7 mouse cellular contexts compared by ENCODE assay signal in genomic region chr9:72763050-72763718, GRCm38 (mm10). TPM values are rescaled to one million over a fixed set of nuclear protein-coding genes. Genes with fewer than 3 reads are reported as not detected.
A peak's percentile ranks its signal among the peaks of the same experiment; 100 is the strongest.
DNase-seq lines count a peak whose midpoint lies in the region; ATAC-seq lines count a peak whose summit lies in the region.

No protein-coding gene starts in this region.

- no peaks in the 10 kb centered on the region for H3K9me3 ChIP-seq in limb, embryonic 11.5 days (ENCODE audit: control insufficient read depth, low read length)
- no peaks in the 10 kb centered on the region for H3K9me3 ChIP-seq in stomach, embryonic 15.5 days

- H3K9ac ChIP-seq in limb, embryonic 11.5 days (ENCODE audit: low read length), result no peak overlapping the region
- no peak overlapping the region for H3K9ac ChIP-seq in stomach, embryonic 15.5 days

- H3K4me3 ChIP-seq in limb, embryonic 11.5 days (ENCODE audit: low read depth, low read length), result no peak overlapping the region
- no peak overlapping the region for H3K4me3 ChIP-seq in stomach, embryonic 15.5 days (replicated peaks)

- H3K27ac ChIP-seq in limb, embryonic 11.5 days (replicated peaks; ENCODE audit: low read depth, low read length), result no peak overlapping the region
- H3K27ac ChIP-seq in stomach, embryonic 15.5 days, result peak overlapping the region; percentile 4; the same call in 1 of the 2 replicates

- H3K4me1 ChIP-seq in limb, embryonic 11.5 days (ENCODE audit: control insufficient read depth, insufficient read depth, low read length), result peaks cover 16% of the 10 kb centered on the region
- H3K4me1 ChIP-seq in stomach, embryonic 15.5 days, result peaks cover 4% of the 10 kb centered on the region; the same call in 1 of the 2 replicates

- peak; percentile 28 for DNase-seq in testis, postnatal 14 days (ENCODE audit: low spot score)
- no peak for DNase-seq in testis, postnatal 10 days (ENCODE audit: low spot score)
- DNase-seq in heart, adult 9 months (ENCODE audit: low spot score in 2 of 2), result peak; percentile 38 to 62
- peak; percentile 73 for DNase-seq in limb, embryonic 11.5 days (ENCODE audit: low spot score)
- DNase-seq in cerebellum, adult 9-11 months, result no peak

- peak; percentile 60 for ATAC-seq in limb, embryonic 11.5 days (ENCODE audit: insufficient number of reproducible peaks, low FRiP score, low TSS enrichment, low read depth)
- peak; percentile 65 for ATAC-seq in stomach, embryonic 15.5 days (ENCODE audit: insufficient read depth, low FRiP score, low read depth)
- no peak for ATAC-seq in erythroblast, adult 5-6 weeks (replicated peaks; ENCODE audit: low FRiP score, poor library complexity, severe bottlenecking)

- no peak overlapping the region for H3K4me2 ChIP-seq in limb, embryonic 11.5 days (ENCODE audit: low read depth, severe bottlenecking)
- H3K4me2 ChIP-seq in stomach, embryonic 15.5 days, result no peak overlapping the region

- H3K27me3 ChIP-seq in limb, embryonic 11.5 days (ENCODE audit: control insufficient read depth, insufficient read depth, low read length), result no peaks in the 10 kb centered on the region
- no peaks in the 10 kb centered on the region for H3K27me3 ChIP-seq in stomach, embryonic 15.5 days (replicated peaks)

- 4% methylated on average over 3 of the region's 3 CpGs for WGBS in limb, embryonic 11.5 days
- 18% methylated on average over 3 of the region's 3 CpGs for WGBS in stomach, embryonic 15.5 days

- no peaks in the 10 kb centered on the region for H3K36me3 ChIP-seq in limb, embryonic 11.5 days (ENCODE audit: control insufficient read depth, insufficient read depth, low read length)
- no peaks in the 10 kb centered on the region for H3K36me3 ChIP-seq in stomach, embryonic 15.5 days

RNA-seq across cellular contexts. Expression of gene Prtg, which starts 43.5 kb away (rescaled TPM):
- polyA plus RNA-seq in limb, embryonic 11.5 days (2014; fragmentation: Nextera tagmentation; extraction: Ambion mirVana), result 2.7 and 3.2 TPM in 2 replicates
- 0.31 and 0.46 TPM in 2 replicates for polyA plus RNA-seq in stomach, embryonic 15.5 days (2015; fragmentation: Nextera tagmentation; extraction: Ambion mirVana)
- total RNA-seq in erythroblast, adult 5-6 weeks (2015; ENCODE audit: low replicate concordance), result not detected in 2 replicates
- total RNA-seq in erythroblast, adult 5-6 weeks (2017; ENCODE audit: low replicate concordance), result not detected in 2 replicates

Comparison
In these comparisons a context has a peak if more than half of its experiments do, and no peak if none do; other contexts are left out.
1. DNase-seq: peak in testis, postnatal 14 days (single experiment), heart, adult 9 months (2 of 2) and limb, embryonic 11.5 days (single experiment); none in testis, postnatal 10 days (single experiment) and cerebellum, adult 9-11 months (single experiment).